Mouse (Mus musculus) MEL (cell line): ENCODE measurements around the gene Svs2. TPM values are rescaled to one million over a fixed set of nuclear protein-coding genes. Genes with fewer than 3 reads are reported as not detected.

Experiments
- DNase-seq: peaks from one replicate; pipeline ENCODE4 v3.0.0; 2011; ENCODE audit warnings: low read depth, low spot score
- H3K27ac ChIP-seq: 2 replicates; pipeline ENCODE4 v1.5.1; 2012; ENCODE audit warnings: low read depth, mild to moderate bottlenecking, control low read depth, low read length, moderate library complexity; ENCODE audit not compliant: control insufficient read depth
- H3K27me3 ChIP-seq, 2 experiments: fragments of 150-350 bp in 1 of 2; sonication (generic) in 1 of 2; 2 replicates each; pipeline ENCODE4 v1.6.1; 2012; ENCODE audit warnings: low read length in 2 of 2, mild to moderate bottlenecking in 2 of 2, improper control_type of control experiment in 1 of 2, moderate library complexity in 1 of 2; ENCODE audit not compliant: insufficient read depth in 2 of 2, control insufficient read depth in 1 of 2
- H3K36me3 ChIP-seq, 2 experiments: 2 replicates each; pipeline ENCODE4 v1.6.1; 2012 to 2014; ENCODE audit warnings: low read length in 2 of 2, improper control_type of control experiment in 1 of 2, inconsistent platforms in 1 of 2, mild to moderate bottlenecking in 1 of 2; ENCODE audit not compliant: insufficient read depth in 2 of 2, control insufficient read depth in 1 of 2
- H3K4me1 ChIP-seq, 2 experiments: fragments of 150-350 bp in 1 of 2; sonication (generic) in 1 of 2; 2 replicates each; pipeline ENCODE4 v1.6.1; 2012; ENCODE audit warnings: low read length in 2 of 2, improper control_type of control experiment in 1 of 2, mild to moderate bottlenecking in 1 of 2; ENCODE audit not compliant: insufficient read depth in 2 of 2, control insufficient read depth in 1 of 2
- H3K4me3 ChIP-seq, 2 experiments: fragments of 150-350 bp in 1 of 2; sonication (generic) in 1 of 2; 2 replicates each; pipeline ENCODE4 v1.5.1; 2012; ENCODE audit warnings: low read depth in 2 of 2, low read length in 2 of 2, mild to moderate bottlenecking in 2 of 2, moderate library complexity in 2 of 2, control low read depth in 1 of 2, improper control_type of control experiment in 1 of 2; ENCODE audit not compliant: control insufficient read depth in 1 of 2, insufficient read depth in 1 of 2
- H3K79me2 ChIP-seq: 2 replicates; pipeline ENCODE4 v1.6.1; 2012; ENCODE audit warnings: mild to moderate bottlenecking, low read length, moderate library complexity; ENCODE audit not compliant: control insufficient read depth, poor library complexity, insufficient read depth
- H3K9ac ChIP-seq: 2 replicates; pipeline ENCODE4 v1.6.1; 2012; ENCODE audit warnings: low read depth, mild to moderate bottlenecking, control low read depth, low read length, moderate library complexity; ENCODE audit not compliant: control insufficient read depth, poor library complexity, severe bottlenecking
- H3K9me3 ChIP-seq: fragments of 150-350 bp; sonication (generic); replicated peaks from 2 replicates; pipeline ENCODE4 v1.6.1; 2012; ENCODE audit warnings: mild to moderate bottlenecking, low read length, improper control_type of control experiment, moderate library complexity; ENCODE audit not compliant: insufficient read depth
- CHD1 ChIP-seq: IDR thresholded peaks from 2 replicates; pipeline ENCODE4 v1.6.1; 2012; ENCODE audit warnings: low read depth, mild to moderate bottlenecking, inconsistent platforms, low read length, improper control_type of control experiment
- CHD2 ChIP-seq: IDR thresholded peaks from 2 replicates; pipeline ENCODE4 v1.6.1; 2011; ENCODE audit warnings: low read length, improper control_type of control experiment
- E2F4 ChIP-seq: IDR thresholded peaks from 2 replicates; pipeline ENCODE4 v1.6.1; 2011; ENCODE audit warnings: low read depth, low read length, improper control_type of control experiment, borderline replicate concordance
- ELF1 ChIP-seq: IDR thresholded peaks from 2 replicates; pipeline ENCODE4 v1.6.1; 2014; ENCODE audit warnings: low read depth, mild to moderate bottlenecking, inconsistent platforms, low read length, improper control_type of control experiment, moderate library complexity
- ETS1 ChIP-seq: IDR thresholded peaks from 2 replicates; pipeline ENCODE4 v1.6.1; 2012; ENCODE audit warnings: low read depth, mild to moderate bottlenecking, inconsistent platforms, low read length, improper control_type of control experiment, moderate library complexity
- GABPA ChIP-seq: IDR thresholded peaks from 2 replicates; pipeline ENCODE4 v1.6.1; 2012; ENCODE audit warnings: low read depth, mild to moderate bottlenecking, inconsistent platforms, low read length, improper control_type of control experiment, moderate library complexity
- GATA1 ChIP-seq: IDR thresholded peaks from 2 replicates; pipeline ENCODE4 v1.6.1; 2011; ENCODE audit warnings: low read depth, low read length, improper control_type of control experiment
- MAX ChIP-seq: IDR thresholded peaks from 2 replicates; pipeline ENCODE4 v1.6.1; 2011; ENCODE audit warnings: low read length, improper control_type of control experiment
- MAZ ChIP-seq: IDR thresholded peaks from 2 replicates; pipeline ENCODE4 v1.6.1; 2012; ENCODE audit warnings: low read depth, mild to moderate bottlenecking, inconsistent platforms, low read length, improper control_type of control experiment
- MXI1 ChIP-seq: IDR thresholded peaks from 2 replicates; pipeline ENCODE4 v1.6.1; 2011; ENCODE audit warnings: mild to moderate bottlenecking, low read depth, low read length, improper control_type of control experiment
- POLR2A ChIP-seq, 2 experiments: IDR thresholded peaks; 2 replicates each; pipeline ENCODE4 v1.6.1; 2011 to 2012; ENCODE audit warnings: low read length in 2 of 2, mild to moderate bottlenecking in 2 of 2, control low read depth in 1 of 2, improper control_type of control experiment in 1 of 2, low read depth in 1 of 2, moderate library complexity in 1 of 2; ENCODE audit not compliant: control insufficient read depth in 1 of 2, insufficient read depth in 1 of 2, poor library complexity in 1 of 2
- POLR2AphosphoS2 ChIP-seq: IDR thresholded peaks from 2 replicates; pipeline ENCODE4 v1.6.1; 2011; ENCODE audit warnings: low read length, improper control_type of control experiment
- POLR2AphosphoS5 ChIP-seq: IDR thresholded peaks from 2 replicates; pipeline ENCODE4 v1.6.1; 2012; ENCODE audit warnings: low read depth, borderline replicate concordance, mild to moderate bottlenecking, inconsistent platforms, low read length, moderate library complexity, mixed read lengths
- RCOR1 ChIP-seq: IDR thresholded peaks from 2 replicates; pipeline ENCODE4 v1.6.1; 2012; ENCODE audit warnings: low read depth, mild to moderate bottlenecking, inconsistent platforms, low read length, improper control_type of control experiment
- SIN3A ChIP-seq: IDR thresholded peaks from 2 replicates; pipeline ENCODE4 v1.6.1; 2012; ENCODE audit warnings: low read length, improper control_type of control experiment, inconsistent platforms
- SMC3 ChIP-seq: IDR thresholded peaks from 2 replicates; pipeline ENCODE4 v1.6.1; 2011; ENCODE audit warnings: low read depth, low read length, improper control_type of control experiment
- TAL1 ChIP-seq: IDR thresholded peaks from 2 replicates; pipeline ENCODE4 v1.6.1; 2012; ENCODE audit warnings: mild to moderate bottlenecking, inconsistent platforms, low read length, moderate library complexity, mixed read lengths
- TCF12 ChIP-seq: IDR thresholded peaks from 2 replicates; pipeline ENCODE4 v1.6.1; 2014; ENCODE audit warnings: low read depth, mild to moderate bottlenecking, inconsistent platforms, low read length, improper control_type of control experiment, moderate library complexity
- ZC3H11A ChIP-seq: IDR thresholded peaks from 2 replicates; pipeline ENCODE4 v1.6.1; 2012; ENCODE audit warnings: low read depth, mild to moderate bottlenecking, inconsistent platforms, low read length, improper control_type of control experiment
- ZKSCAN1 ChIP-seq: IDR thresholded peaks from 2 replicates; pipeline ENCODE4 v1.6.1; 2012; ENCODE audit warnings: low read depth, mild to moderate bottlenecking, inconsistent platforms, low read length, improper control_type of control experiment, moderate library complexity
- ZMIZ1 ChIP-seq: IDR thresholded peaks from 2 replicates; pipeline ENCODE4 v1.6.1; 2012; ENCODE audit warnings: low read depth, mild to moderate bottlenecking, inconsistent platforms, low read length, improper control_type of control experiment, moderate library complexity
- polyA plus RNA-seq, 2 experiments: library from polyadenylated mRNA; stranded (reverse) in 1 of 2; unstranded in 1 of 2; fragments of >175 nt in 1 of 2; fragments of >200 nt in 1 of 2; gene quantifications; 2 replicates each; pipeline versions ENCODE4 v1.2.1 to v1.2.4; 2012; ENCODE audit warnings: low replicate concordance in 2 of 2, low read depth in 1 of 2; ENCODE audit not compliant: insufficient read length in 2 of 2, insufficient read depth in 1 of 2, missing spikeins in 1 of 2
- total RNA-seq: library from RNA; depleted of rRNA; stranded (reverse); fragments of 300-350 nt; gene quantifications from 2 replicates; pipeline ENCODE4 v1.2.3, GENCODE M21; 2012

Svs2 gene
- total and polyA plus RNA-seq, 3 experiments = not detected

DNA sequence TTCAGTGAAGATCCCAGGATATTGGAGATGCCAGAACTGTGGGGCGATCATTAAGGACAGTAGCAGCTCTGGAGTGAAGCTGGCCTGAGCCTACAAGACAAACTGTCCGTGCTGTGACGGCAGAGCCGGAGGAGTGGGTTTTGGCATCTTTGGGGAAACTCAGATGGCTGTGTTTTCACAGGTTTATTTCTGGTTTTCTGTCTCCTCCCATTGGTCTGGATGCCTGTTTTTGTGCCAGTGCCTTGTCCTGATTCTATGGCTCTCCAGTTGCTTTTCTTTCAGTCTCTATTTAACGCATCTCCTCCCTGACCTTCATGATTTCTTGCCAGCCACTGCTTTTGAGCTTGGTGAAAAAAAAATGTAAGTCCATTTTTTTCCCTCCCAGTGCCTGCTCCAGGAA lies 25.6 kb downstream of the Svs2 start:
- TF ChIP-seq TAL1 = no peak
- TF ChIP-seq MAZ = no peak
- no peak for TF ChIP-seq CHD2
- TF ChIP-seq POLR2A (IDR thresholded peaks at IDR 0.05; ENCODE audit: control insufficient read depth in 1 of 2, insufficient read depth in 1 of 2, low read depth in 1 of 2, low read length in 2 of 2, poor library complexity in 1 of 2) = no peak
- no peak for TF ChIP-seq GABPA
- no peak for TF ChIP-seq E2F4
- no peak for TF ChIP-seq MXI1
- no peak for TF ChIP-seq CHD1
- TF ChIP-seq ZMIZ1 = no peak
- no peak for TF ChIP-seq POLR2AphosphoS2
- no peak for TF ChIP-seq RCOR1
- no peak for TF ChIP-seq MAX
- no peaks in the 10 kb centered on the region for H3K9me3 ChIP-seq
- H3K4me1 ChIP-seq = no peaks in the 10 kb centered on the region

DNA sequence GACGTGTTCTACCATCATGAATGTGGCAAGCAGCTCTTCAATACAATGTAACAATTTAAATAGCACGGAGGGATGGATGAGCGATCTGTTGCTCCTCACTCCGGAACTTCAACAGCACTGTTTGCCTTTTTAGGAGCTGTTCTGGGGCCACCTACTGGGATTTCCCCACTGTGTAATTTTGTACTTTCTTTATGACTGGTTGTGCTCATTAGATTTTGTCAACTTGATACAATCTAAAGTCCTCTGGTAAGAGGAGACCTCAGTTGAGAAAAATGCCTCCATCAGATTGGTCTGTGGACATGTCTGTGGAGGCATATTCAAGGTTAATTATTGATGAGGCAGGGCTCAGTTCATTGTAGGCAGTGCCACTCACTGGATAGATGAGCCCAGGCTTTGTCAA lies 27.4 kb downstream of the Svs2 start:
- H3K36me3 ChIP-seq = no peaks in the 10 kb centered on the region
- DNase-seq = no peak
- no peak overlapping the region for H3K27ac ChIP-seq
- H3K79me2 ChIP-seq = no peaks in the 10 kb centered on the region
- H3K4me3 ChIP-seq = no peak overlapping the region
- H3K4me1 ChIP-seq = no peaks in the 10 kb centered on the region
- no peak overlapping the region for H3K9ac ChIP-seq
- no peaks in the 10 kb centered on the region for H3K9me3 ChIP-seq
- TF ChIP-seq CHD1 (no peak), ZKSCAN1 (no peak), GATA1 (no peak), SMC3 (no peak), SIN3A (no peak), TCF12 (no peak), POLR2A (IDR thresholded peaks at IDR 0.05; ENCODE audit: control insufficient read depth in 1 of 2, insufficient read depth in 1 of 2, low read depth in 1 of 2, low read length in 2 of 2, poor library complexity in 1 of 2) (no peak), ELF1 (no peak), ZC3H11A (no peak), CHD2 (no peak), MAX (no peak), ETS1 (no peak), POLR2AphosphoS5 (no peak)
- peaks cover 15 to 20% of the 10 kb centered on the region in 2 experiments for H3K27me3 ChIP-seq

More for the DNA sequence above, 25.6 kb downstream of the Svs2 start:
- Histone ChIP-seq H3K4me3 (no peak overlapping the region), H3K27ac (no peak overlapping the region), H3K9ac (no peak overlapping the region), H3K79me2 (no peaks in the 10 kb centered on the region), H3K36me3 (no peaks in the 10 kb centered on the region), H3K27me3 (peaks cover 16 to 17% of the 10 kb centered on the region in 2 experiments)
- no peak for DNase-seq
